Mouse (Mus musculus) heart, postnatal 0 days (tissue): ENCODE results near the gene 5430419D17Rik. TPM values are rescaled to one million over a fixed set of nuclear protein-coding genes. Genes with fewer than 3 reads are reported as not detected.

ENCODE experiments used
- ATAC-seq: fragments of 200-750 bp; cut with Nextera tagmentation; 2 replicates; pipeline ENCODE4 v1.8.0; 2017; ENCODE audit warnings: low read depth, moderate number of reproducible peaks, moderate library complexity; ENCODE audit not compliant: insufficient read depth
- DNase-seq: peaks from one replicate; pipeline ENCODE4 v3.0.0-alpha.2; 2016; ENCODE audit warnings: low spot score
- H3K27ac ChIP-seq: fragments of 300-500 bp; sonication (generic); 2 replicates; pipeline ENCODE4 v1.5.1; 2014; ENCODE audit warnings: low read depth, mild to moderate bottlenecking
- H3K27me3 ChIP-seq: fragments of 300-500 bp; sonication (generic); 2 replicates; pipeline ENCODE4 v1.6.1; 2014; ENCODE audit warnings: low read length, mixed read lengths; ENCODE audit not compliant: control insufficient read depth, insufficient read depth
- H3K36me3 ChIP-seq: fragments of 300-500 bp; sonication (generic); replicated peaks from 2 replicates; pipeline ENCODE4 v1.6.1; 2014; ENCODE audit warnings: low read length, mixed read lengths; ENCODE audit not compliant: control insufficient read depth, insufficient read depth
- H3K4me1 ChIP-seq: fragments of 300-500 bp; sonication (generic); 2 replicates; pipeline ENCODE4 v1.6.1; 2014; ENCODE audit warnings: antibody characterized with exemption; ENCODE audit not compliant: control insufficient read depth, insufficient read depth
- H3K4me2 ChIP-seq: fragments of 300-500 bp; sonication (generic); 2 replicates; pipeline ENCODE4 v1.6.1; 2014; ENCODE audit warnings: low read depth, mild to moderate bottlenecking, low read length, moderate library complexity
- H3K4me3 ChIP-seq: fragments of 300-500 bp; sonication (generic); 2 replicates; pipeline ENCODE4 v1.5.1; 2014; ENCODE audit warnings: low read depth, low read length
- H3K9ac ChIP-seq: fragments of 300-500 bp; sonication (generic); replicated peaks from 2 replicates; pipeline ENCODE4 v1.6.1; 2014; ENCODE audit warnings: low read depth, low read length, mixed read lengths
- H3K9me3 ChIP-seq: fragments of 300-500 bp; sonication (generic); replicated peaks from 2 replicates; pipeline ENCODE4 v1.6.1; 2016; ENCODE audit warnings: low read length; ENCODE audit not compliant: control insufficient read depth
- CTCF ChIP-seq: IDR thresholded peaks from 2 replicates; pipeline ENCODE4 v1.5.1; 2016; ENCODE audit warnings: antibody characterized with exemption, control low read depth, low read depth
- EP300 ChIP-seq: IDR thresholded peaks from 2 replicates; pipeline ENCODE4 v1.6.1; 2016; ENCODE audit warnings: antibody characterized with exemption, low read depth
- WGBS: fragments of 180-500 bp; shearing (Covaris S2); extraction: QIAGEN DNeasy Blood & Tissue Kit; methylation state at CpG from one replicate; pipeline ENCODE4 v1.1.7; 2014; 5-methylcytosine and 5-hydroxymethylcytosine counted together
- polyA plus RNA-seq: library from polyadenylated mRNA; unstranded; fragments of >200 nt; fragmentation: Nextera tagmentation; extraction: Ambion mirVana; gene quantifications from 2 replicates; pipeline ENCODE4 v1.2.1, GENCODE M21; 2015
- total RNA-seq: library from RNA; depleted of rRNA; stranded (reverse); fragments of >200 nt; gene quantifications from 2 replicates; pipeline ENCODE4 v1.2.3, GENCODE M21; 2014; ENCODE audit warnings: low replicate concordance

Gene 5430419D17Rik
- total and polyA plus RNA-seq, 2 experiments from 2014 or later: 0.59 to 0.95 TPM

GRCm38 (mm10) chr7:131187996-131188395 is 13.8 kb downstream of the 5430419D17Rik start:
- no peaks in the 10 kb centered on the region for H3K9me3 ChIP-seq
- H3K4me3 ChIP-seq: no peak overlapping the region
- DNase-seq (no peak), ATAC-seq (no peak)
- no peak for TF ChIP-seq CTCF
- no peak for TF ChIP-seq EP300
- H3K4me2 ChIP-seq: no peak overlapping the region
- H3K36me3 ChIP-seq: no peaks in the 10 kb centered on the region
- no peak overlapping the region for H3K9ac ChIP-seq
- 84% methylated on average over 14 of the region's 14 CpGs for WGBS
- H3K4me1 ChIP-seq: no peaks in the 10 kb centered on the region
- no peak overlapping the region for H3K27ac ChIP-seq
- H3K27me3 ChIP-seq: no peaks in the 10 kb centered on the region

DNA sequence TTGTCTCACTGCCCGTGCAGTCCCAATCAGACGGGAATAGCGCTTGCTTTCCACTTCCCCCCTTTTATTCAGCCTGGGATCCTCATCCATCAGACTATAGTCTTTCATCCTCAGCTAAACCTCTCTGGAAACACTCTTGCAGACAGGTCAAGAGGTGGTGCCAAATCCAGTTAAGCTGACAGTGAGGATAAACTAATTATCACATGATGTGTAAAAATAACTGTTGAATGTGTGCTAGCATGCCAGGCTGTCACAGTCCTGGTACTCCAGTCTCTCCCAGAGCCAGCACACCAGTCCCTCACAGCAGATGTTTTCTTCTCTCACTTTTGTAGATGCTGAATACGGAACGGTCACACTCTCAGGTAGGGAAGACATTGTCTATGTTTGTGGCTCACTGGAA is 48.9 kb downstream of the 5430419D17Rik start:
- ATAC-seq (peak; percentile 44; the same call in 1 of the 2 replicates), DNase-seq (peak; percentile 22)
- 45% methylated on average over 5 of the region's 5 CpGs for WGBS
- Histone ChIP-seq H3K27me3 (no peaks in the 10 kb centered on the region), H3K9me3 (no peaks in the 10 kb centered on the region), H3K27ac (no peak overlapping the region), H3K36me3 (no peaks in the 10 kb centered on the region), H3K9ac (no peak overlapping the region), H3K4me1 (no peaks in the 10 kb centered on the region), H3K4me2 (no peak overlapping the region), H3K4me3 (no peak overlapping the region)
- no peak for TF ChIP-seq EP300
- TF ChIP-seq CTCF: no peak

GRCm38 (mm10) chr7:131236091-131236490 is 61.9 kb downstream of the 5430419D17Rik start:
- ATAC-seq: no peak
- Histone ChIP-seq H3K36me3 (no peaks in the 10 kb centered on the region), H3K9me3 (no peaks in the 10 kb centered on the region), H3K27me3 (no peaks in the 10 kb centered on the region), H3K4me3 (no peak overlapping the region), H3K27ac (no peak overlapping the region), H3K4me1 (no peaks in the 10 kb centered on the region), H3K4me2 (no peak overlapping the region), H3K9ac (no peak overlapping the region)
- TF ChIP-seq EP300 (no peak), CTCF (no peak)
- DNase-seq: no peak

DNA sequence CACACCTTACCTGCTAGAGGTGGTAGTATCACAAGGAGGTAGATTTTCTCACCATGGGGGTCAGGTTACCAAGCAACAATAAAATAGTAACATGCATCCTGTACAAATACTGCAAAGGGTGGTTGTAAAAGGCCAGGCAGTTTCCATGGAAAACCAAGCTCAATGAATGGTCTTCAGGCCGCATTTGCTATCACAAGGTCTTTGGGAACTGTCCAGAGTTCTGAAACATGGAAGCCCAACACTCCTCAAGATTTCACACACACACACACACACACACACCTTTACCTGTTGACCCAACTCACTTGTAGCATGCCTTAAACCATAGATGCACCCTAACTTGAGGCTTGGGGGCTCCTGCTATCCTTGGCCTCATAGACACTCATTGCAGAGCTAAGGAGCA is 70.8 kb downstream of the 5430419D17Rik start:
- TF ChIP-seq CTCF (no peak), EP300 (no peak)
- Histone ChIP-seq H3K9me3 (no peaks in the 10 kb centered on the region), H3K4me1 (no peaks in the 10 kb centered on the region), H3K9ac (no peak overlapping the region), H3K36me3 (no peaks in the 10 kb centered on the region), H3K27ac (no peak overlapping the region), H3K4me3 (no peak overlapping the region), H3K27me3 (no peaks in the 10 kb centered on the region), H3K4me2 (no peak overlapping the region)
- ATAC-seq (no peak), DNase-seq (no peak)
- 5% methylated on average over 1 of the region's 1 CpGs for WGBS

- Histone ChIP-seq H3K36me3 (no peaks in the 10 kb centered on the region), H3K4me3 (no peak overlapping the region), H3K27ac (no peak overlapping the region), H3K9me3 (no peaks in the 10 kb centered on the region), H3K4me2 (no peak overlapping the region), H3K9ac (no peak overlapping the region), H3K27me3 (no peaks in the 10 kb centered on the region), H3K4me1 (no peaks in the 10 kb centered on the region)
- DNase-seq (no peak), ATAC-seq (no peak)
- 74% methylated on average over 5 of the region's 5 CpGs for WGBS
- TF ChIP-seq CTCF (no peak), EP300 (no peak)
Observed at GRCm38 (mm10) chr7:131256841-131257240, 82.6 kb downstream of the 5430419D17Rik start.

GRCm38 (mm10) chr7:131257309-131257708 is 83.1 kb downstream of the 5430419D17Rik start:
- Histone ChIP-seq H3K9me3 (no peaks in the 10 kb centered on the region), H3K4me3 (no peak overlapping the region), H3K27me3 (no peaks in the 10 kb centered on the region), H3K4me2 (no peak overlapping the region), H3K36me3 (no peaks in the 10 kb centered on the region), H3K4me1 (no peaks in the 10 kb centered on the region), H3K9ac (no peak overlapping the region), H3K27ac (no peak overlapping the region)
- ATAC-seq (no peak), DNase-seq (no peak)
- TF ChIP-seq CTCF (no peak), EP300 (no peak)
- 40% methylated on average over 1 of the region's 1 CpGs for WGBS
